Mouse (Mus musculus) skeletal muscle tissue, adult 2 months (tissue): Measurements from ENCODE around the gene Zbtb9.

Experiments used
- DNase-seq: peaks from one replicate; pipeline ENCODE4 v3.0.0-alpha.2; 2012; ENCODE audit warnings: low read depth, low spot score

Gene Zbtb9

DNA sequence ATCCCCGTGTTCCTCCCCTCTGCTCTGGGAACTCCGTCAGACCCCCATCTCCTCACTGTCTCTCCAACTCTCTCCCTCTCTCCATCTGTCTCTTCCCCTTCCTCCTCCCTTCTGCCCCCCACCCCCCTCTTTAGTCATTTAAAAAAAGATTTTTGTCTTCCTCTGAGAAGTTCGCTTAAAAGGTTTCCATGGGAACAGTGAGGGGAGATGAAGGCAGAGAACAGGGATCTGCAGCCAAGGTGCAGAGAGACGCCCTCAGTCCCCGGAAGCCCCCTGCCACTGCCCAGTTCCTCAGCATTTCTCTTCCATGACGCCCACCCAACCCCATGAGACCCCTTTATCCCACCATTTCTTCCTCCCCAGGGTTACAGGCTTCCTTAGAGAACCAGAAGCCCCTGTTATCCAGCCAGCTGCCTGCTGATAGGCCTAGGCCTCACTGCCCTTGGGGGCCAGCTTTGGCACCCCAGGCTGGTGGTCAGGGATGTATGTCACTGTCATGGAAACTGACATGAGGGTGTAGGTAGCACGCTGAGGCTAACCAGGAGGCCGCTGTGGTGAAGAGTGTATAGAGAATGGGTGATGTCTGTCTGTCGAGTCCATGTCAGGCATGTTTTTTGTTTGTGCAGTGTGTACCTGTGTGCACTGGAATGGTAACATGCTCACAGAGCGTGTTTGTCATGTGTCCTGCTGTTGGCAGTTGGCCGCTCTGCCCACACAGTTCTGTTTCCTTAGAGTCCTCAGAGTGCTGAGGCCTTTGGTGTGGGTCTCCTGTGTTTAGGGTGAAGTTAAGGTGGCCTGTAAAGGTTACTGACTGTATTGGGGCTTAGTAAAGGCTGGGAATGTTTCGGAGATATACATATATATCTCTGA lies 25.5 kb upstream of the Zbtb9 start:
- DNase-seq, result no peak

DNA sequence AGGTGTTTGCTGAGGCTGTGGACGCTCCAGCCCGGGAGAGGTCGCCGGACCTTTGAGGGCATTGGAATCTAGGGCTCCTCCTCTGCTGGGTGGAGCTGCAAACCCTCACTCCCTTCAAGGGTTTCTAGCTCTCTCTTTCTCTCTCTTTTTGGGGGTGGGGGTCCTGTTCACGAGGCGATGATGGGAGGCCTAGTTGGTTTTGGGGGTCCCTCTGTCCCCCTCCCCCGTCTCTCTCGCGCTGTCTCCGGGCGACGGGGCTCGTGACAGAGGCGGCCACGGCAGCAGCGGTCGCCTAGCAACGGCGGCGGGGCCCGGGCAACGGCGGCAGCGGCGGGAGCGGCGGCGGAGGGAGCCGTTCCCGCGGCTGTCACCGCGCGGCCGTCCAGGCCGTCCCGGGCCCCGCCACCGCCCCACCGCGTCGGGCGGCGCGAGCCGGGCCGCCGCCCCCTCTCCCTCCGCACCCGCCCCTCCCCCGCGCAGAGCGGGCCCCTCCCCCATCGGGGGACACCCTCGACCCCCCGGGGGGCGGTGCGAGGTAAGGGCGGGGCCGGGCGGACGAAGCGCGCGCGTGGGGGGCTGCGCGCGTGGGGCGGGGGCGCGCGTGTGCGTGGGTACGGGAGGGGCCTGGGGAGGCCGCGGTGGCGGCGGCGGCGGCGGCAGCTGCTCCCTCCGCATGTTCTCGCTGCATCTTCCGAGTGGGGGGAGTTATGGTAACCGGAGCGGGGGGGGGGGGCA lies 24.5 kb upstream of the Zbtb9 start:
- DNase-seq, result no peak

DNA sequence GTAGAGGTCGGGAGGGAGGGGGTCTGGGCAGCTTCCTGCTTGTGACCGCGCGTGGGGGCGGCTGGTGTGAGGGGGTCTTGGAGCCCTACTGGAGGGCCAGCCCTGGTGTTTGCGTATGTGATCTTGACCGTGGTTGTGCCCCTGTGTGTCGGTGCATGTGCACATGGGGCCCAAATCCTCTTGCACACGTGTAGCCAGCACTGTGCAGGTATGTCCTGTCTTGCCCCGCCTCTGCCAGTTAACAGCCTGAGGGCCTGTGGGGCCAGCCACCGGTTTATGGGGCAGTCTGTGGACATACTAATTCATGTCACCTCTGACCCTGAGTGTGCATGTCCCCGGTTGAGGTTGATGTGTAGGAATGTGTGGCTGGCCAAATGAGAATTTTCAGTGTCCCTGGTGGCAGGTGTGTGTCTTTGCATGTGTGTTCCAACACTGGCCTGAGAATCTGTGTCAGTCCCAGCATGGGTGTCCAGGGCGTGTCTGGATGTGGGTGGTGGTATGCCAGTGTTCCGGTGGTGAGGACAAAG lies 23.9 kb upstream of the Zbtb9 start:
- no peak for DNase-seq

DNA sequence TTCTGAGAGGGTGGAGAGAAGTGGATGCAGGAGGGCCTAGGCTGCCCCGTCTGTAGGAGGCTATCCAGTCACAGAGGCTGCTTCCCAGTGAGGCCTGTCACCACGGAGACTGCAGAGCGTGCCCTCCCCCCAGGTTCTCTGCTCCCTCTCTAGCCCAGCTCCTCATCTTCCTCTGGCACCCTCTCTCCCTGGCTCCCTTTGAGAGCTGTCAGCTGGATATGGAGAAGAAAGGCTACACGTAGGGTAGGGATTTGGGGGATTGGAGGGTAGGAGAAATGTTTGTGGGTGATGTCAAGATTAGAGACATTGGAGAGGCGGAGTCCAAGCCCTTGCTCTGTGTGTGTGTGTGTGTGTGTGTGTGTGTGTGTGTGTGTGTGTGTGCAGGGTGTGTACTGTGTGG lies 23.1 kb upstream of the Zbtb9 start:
- no peak for DNase-seq

DNA sequence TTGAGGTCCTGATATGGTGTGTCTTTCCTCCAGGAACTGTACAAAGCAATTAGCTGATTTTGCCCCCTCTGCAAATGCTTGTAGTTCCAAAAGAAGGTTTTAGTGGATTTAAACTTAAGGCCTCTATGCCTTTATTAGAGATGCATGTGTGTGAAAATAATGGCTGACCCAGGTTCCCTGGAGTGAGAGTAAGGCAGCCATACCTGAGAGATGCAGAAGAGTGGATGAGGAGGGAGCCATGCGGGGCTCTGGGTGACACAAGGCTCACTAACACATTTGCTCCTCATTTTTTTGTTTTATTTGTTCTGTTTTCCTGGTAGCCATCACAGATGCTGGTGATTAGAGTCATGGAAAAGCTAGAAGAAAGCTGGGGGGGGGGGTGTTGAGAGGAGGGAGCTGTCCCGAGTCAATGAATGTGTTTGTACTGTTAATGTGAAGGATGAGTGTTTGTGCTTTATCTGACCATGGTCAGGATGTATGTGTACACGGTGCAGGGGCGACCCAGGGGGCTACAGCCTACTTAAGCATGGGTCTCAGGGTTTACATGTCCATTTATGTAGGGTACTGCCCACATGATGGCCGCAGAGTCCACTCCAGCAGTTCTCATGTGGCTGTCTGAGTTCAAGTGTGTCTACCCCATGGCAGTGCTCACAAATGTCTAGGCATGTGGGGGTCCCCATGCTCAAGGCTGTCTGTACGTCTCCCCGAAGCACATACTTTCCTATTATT lies 22.2 kb upstream of the Zbtb9 start:
- no peak for DNase-seq

DNA sequence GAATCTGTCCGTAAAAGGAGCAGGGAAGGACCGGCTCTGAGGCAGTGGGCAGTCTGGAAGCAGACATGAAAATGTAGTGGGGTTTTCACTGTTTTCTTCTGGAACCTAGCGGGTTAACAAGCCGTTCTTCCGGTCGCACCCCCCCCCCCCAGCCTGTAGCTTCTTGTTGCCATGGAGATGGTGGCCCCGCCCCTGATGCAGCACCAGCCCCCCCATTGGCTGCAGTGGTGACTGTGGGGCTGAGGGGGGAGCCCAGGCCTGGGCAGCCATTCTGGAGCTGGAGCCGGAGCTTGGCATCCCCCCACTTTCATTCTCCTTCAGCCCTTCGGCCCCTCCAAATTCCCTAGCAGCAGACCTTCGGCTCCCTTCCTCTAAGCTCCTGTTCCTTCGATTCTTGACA lies 21.6 kb upstream of the Zbtb9 start:
- peak; percentile 35 for DNase-seq

DNA sequence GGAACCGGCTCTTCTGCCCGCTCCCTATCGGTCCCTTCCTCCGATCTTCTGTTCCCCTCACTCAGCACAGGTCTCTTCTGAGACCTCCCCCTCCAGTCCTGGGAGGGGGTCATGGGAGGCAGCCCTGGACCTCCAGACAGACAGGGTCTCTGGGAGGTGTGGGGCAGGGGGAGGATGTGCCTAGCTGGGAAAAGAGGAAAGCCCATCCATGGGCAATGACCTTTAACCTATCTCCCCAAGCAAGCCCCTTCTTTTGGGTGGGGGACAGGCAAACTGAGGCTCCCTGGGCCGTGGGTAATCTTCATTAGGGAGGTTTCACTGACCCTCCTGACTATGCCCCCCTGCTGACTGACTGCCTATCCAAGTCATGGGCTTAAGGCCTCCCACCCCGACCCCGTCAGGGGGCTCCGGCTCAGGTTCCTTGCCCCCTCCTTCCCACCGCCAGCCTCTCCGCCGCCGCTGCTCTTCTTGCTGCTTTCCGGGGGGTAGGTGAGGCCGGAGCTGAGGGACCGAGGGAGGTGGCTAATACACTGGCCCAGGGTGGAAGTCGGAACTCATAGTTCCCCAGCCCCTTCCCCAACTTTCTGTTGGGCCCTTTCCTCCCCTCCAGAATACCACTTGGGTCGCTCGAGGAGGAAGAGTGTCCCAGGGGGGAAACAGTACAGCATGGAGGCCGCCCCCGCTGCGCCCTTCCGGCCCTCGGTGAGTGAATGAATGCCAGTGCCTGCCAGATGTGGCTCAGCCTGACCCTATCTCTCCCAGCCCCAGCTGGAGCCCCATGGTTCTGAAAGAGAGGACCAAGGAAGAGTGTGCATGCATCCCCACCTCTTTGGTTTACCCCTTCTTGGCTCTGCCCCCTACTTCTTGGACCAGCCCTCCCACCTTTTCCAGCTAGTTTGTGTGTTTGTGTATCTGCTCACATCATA lies 20.8 kb upstream of the Zbtb9 start:
- no peak for DNase-seq

DNA sequence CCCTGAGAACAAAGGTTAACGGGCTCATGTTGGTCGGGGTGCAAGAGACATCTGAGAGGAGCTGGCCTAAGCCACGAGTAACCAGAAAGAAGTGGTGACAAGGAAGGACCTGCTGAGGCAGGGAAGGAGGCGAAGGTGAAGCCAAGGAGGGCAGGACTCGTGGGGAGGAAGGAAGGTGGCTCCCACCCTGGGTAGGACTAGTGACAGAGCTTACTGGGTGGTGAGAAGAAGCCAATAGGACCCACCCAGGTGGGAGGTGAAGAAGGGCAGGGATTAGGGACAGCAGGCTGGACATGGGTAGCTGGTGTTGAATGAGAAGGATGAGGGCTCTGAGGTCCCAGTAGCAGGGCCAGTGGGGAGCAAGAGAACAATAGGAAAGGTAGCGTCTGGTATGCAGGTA lies 19.8 kb upstream of the Zbtb9 start:
- no peak for DNase-seq

DNA sequence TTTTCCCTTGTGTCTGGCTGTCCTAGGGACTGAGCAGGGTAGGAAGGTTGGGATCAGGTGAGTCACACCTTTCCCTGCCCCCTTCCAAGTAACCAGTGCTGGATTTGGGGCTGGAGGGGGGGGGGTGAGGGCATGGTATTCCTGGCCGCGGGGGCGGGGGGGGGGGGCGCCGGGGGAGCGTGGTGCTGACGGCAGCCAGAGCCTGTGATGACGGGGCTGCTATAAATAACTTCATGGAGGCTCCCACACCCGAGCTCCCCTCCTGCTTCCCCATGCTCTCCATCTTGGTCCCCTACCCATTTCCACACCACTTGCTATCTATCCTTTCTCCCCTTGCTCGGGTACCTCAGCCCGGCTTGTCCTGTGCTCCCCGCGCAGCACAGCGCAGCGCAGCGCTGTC lies 19.2 kb upstream of the Zbtb9 start:
- DNase-seq, result no peak

DNA sequence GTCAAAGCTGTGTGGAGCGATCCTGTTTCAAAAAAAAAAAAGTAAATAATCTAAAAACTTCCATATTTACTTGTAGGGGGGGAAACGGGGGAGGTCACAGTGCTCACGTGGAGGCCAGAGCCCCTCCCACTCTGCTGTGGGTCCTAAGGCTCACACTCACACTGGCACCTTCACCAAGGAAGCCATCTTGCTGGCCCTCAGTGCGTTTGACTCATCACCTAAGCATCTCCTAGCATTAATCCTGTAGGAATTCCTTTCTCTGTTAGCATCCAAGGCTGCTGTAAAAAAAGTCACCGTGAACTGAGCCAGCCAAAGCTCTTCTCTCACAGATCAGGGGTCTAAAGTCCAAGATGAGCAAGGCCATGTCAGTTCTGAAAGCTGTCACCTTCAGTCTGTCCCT lies 16.7 kb upstream of the Zbtb9 start:
- no peak for DNase-seq

DNA sequence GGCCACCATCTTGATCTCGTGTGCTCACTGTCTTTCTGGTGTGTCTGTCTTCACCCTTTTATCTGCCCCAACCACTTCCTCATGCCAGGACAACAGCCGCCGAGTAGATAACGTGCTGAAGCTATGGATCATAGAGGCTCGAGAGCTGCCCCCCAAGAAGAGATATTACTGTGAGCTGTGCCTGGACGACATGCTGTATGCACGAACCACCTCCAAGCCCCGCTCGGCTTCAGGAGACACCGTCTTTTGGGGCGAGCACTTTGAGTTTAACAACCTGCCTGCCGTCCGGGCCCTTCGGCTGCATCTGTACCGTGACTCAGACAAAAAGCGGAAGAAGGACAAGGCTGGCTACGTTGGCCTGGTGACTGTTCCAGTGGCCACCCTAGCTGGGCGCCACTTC lies 16.1 kb upstream of the Zbtb9 start:
- no peak for DNase-seq

DNA sequence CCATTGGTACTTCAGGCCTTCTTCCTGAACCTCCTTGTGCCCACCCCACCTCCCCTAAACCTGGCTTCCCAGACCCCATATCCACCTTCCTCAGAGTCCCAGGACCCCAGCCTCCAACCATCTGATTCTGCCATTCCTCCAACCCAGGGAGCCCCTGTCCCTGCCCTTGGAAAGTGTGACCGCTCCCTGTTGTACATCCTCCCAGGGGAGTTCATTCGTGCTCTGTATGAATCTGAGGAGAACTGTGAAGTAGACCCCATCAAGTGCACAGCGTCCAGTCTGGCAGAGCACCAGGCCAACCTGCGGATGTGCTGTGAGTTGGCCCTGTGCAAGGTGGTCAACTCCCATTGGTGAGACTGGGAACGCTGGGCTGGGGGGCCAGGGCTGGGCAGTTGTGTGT lies 15.1 kb upstream of the Zbtb9 start:
- DNase-seq, result no peak

DNA sequence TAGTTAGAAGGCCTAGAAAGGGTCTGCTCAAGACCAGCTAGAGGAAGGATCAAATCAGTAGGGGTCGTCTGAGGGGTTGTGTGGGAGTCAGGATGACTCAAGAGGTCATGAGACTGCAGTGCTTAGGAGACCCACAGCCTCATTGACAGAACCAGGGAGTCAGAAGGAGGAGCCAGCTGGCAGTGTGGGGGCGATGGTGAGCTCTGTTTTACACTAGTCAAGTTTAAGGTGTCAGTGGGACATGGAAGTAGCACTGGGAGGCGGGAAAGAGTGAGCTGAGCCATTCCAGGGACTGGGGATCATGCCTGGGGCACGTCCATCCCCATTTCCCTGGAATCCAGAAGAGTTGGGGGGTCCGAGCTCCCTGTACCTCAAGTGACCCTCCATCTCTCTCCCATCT lies 14.1 kb upstream of the Zbtb9 start:
- no peak for DNase-seq

DNA sequence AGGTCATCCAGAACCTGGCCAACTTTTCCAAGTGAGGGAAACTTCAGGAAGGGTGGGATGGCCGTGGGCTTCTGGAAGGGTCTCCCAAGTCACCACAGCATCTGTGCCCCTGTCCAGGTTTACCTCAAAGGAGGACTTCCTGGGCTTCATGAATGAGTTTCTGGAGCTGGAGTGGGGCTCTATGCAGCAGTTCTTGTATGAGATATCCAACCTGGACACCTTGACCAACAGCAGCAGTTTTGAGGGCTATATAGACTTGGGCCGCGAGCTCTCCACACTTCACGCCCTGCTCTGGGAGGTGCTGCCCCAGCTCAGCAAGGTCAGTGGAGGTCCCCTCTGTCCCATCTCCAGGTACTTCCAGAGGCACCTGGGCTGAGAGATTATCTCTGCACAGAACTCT lies 13.2 kb upstream of the Zbtb9 start:
- DNase-seq, result no peak

DNA sequence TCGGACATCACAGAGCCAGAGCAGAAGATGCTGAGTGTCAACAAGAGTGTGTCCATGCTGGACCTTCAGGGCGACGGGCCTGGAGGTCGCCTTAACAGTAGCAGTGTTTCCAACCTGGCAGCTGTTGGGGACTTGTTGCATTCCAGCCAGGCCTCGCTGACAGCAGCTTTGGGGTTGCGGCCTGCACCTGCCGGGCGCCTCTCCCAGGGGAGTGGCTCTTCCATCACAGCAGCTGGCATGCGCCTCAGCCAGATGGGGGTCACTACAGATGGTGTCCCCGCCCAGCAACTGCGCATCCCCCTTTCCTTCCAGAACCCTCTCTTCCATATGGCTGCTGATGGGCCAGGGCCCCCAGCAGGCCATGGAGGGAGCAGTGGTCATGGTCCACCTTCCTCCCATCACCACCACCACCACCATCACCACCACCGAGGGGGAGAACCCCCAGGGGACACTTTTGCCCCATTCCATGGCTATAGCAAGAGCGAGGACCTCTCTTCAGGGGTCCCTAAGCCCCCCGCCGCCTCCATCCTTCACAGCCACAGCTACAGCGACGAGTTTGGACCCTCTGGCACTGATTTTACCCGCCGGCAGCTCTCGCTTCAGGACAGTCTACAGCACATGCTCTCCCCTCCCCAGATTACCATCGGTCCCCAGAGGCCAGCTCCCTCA lies 11.3 kb upstream of the Zbtb9 start:
- no peak for DNase-seq

DNA sequence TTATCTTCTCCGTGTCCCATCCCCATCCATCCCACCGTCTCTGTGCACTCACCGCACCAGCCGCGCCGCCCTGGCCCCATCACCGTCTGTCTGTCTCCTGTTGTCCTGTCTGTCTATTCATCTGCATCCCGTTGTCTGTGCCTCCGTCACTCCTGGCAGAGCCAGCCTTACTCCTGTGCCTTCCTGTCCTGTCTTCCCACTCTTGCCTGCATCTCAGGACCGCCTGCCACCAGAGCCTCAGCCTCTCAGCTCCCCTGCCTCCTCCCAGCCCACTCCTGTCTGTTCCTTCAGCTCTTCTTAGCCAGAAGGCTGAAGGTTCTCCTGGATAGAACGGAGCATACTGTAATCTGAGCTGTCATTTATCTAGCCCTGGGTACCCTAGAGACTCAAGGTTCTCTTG lies 6.0 kb upstream of the Zbtb9 start:
- no peak for DNase-seq

DNA sequence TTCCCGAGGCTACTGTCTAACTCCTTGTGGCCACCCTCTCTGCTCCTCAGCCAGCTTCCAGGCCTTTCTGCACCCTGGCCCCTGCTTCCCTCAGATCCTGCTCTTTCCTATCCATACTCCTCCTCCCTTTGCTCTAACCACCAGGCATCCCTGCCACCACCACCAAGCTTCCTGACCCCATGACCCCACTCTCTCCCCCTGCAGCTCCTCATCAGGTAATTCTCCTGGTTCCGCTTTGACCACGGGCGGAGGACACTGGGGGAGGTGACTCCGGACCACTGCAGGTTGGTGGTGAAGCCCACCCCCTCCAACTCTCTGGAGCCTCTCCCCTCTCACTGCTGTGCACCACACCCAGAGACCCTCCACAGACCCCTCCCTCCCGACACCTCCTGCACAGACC lies 5.5 kb upstream of the Zbtb9 start:
- DNase-seq, result no peak

DNA sequence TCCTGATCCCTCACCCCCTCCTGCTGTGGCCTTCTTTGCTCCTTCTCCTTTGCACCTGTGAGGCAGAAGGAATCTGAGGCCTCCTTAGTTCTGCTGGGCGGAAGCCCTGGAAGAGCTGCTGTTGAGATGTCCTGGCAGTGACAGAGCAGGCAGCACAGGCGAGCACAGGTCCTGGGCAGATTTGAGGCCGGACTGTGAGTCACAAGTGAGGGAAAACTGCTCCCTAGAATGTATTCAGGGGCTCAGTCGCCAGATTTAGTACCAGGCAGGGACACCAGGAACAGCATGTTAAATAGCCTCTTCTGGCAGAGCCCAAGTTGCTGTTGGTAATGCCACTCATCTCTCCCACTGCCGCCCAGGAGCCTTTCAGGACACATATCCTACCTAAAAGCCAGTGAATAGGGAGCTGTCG lies 4.8 kb upstream of the Zbtb9 start:
- no peak for DNase-seq

DNA sequence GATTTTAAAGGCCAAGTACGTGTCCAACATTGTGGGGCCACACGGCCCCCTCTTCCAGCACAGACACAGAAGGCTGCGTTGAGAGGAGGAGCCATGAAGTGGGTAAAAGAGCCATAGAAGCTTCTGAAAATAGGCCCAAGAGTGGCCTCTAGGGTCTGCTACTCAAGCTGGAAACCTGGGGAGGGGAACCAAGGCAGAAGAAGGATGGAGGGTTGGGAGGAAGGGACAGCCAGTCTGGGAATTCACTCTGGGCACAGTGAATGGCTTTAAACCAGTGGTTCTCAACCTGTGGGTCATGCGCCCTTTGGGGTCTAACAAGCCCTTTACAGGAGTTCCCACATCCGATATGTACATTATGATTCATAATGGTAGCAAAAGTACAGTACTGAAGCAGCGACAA lies 3.7 kb upstream of the Zbtb9 start:
- no peak for DNase-seq

DNA sequence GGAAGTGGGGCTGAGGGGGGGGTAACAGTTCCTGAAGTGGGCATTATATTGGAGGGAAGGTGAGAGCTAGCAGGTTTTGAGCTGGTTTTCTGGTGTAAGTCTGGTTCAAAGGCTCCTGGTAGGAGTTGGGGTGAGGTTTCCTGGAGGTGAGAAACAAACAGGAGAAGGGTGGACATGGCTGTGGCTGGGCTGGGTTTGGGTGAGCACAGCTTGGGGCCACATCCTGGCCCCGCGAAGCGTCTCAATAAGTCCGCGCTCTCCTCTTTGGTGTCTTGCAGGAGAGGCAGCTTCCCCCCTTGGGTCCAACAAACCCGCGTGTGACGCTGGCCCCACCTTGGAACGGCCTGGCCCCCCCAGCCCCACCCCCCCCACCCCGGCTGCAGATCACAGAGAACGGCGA lies 2.7 kb upstream of the Zbtb9 start:
- no peak for DNase-seq
